ENCODE assay signal across 23 mouse cellular contexts in the genomic region with DNA sequence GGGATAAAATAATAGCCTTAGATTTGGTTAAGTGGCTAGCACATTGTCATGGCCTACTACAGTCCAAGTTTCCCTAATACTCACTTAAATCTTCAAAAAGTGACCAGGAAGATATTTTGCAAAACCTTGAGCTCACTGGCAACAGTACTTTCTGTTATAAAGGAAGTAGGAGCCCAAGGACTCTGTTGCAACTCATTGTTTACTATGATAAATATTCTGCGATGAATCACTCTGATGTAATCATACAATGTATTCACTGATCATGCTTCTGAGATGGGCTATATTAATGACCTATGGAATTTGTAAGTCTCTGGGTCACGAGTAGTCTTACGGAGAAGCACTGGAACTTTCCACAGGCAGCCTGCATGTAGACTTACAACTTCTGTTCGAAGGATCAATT.
DNase-seq lines count a peak whose midpoint lies in the region; ATAC-seq and TF ChIP-seq lines count a peak whose summit lies in the region.
"Had no signal": no experiment of that assay in that cellular context is flagged by ENCODE, and none has a peak within 500 bp of the region (broad histone marks: within the 10 kb centered on the region; RNA-seq: fewer than 3 reads in every experiment).

No protein-coding gene starts in this region.

- no peak overlapping the region for H3K4me3 ChIP-seq in layer of hippocampus, adult 2 months
- H3K4me3 ChIP-seq: embryonic facial prominence, embryonic 12.5 days; embryonic facial prominence, embryonic 15.5 days; gastrocnemius, adult 2 months; hindbrain, embryonic 12.5 days; hindbrain, embryonic 15.5 days had no signal

- no peak overlapping the region for H3K27ac ChIP-seq in layer of hippocampus, adult 2 months
- H3K27ac ChIP-seq: embryonic facial prominence, embryonic 12.5 days; embryonic facial prominence, embryonic 15.5 days; gastrocnemius, adult 2 months; hindbrain, embryonic 12.5 days; hindbrain, embryonic 15.5 days had no signal

- intact Hi-C loops in left cerebral cortex, postnatal 4 days (cut with DNase I), result no loop called here

- ATAC-seq in common myeloid progenitor, adult 5-6 weeks (replicated peaks; ENCODE audit: low read depth, poor library complexity, severe bottlenecking), result peak; percentile 24; the same call in 1 of the 2 replicates
- peak; percentile 49 for ATAC-seq in megakaryocyte, adult 5-6 weeks (ENCODE audit: poor library complexity, severe bottlenecking)
- ATAC-seq: forebrain, embryonic 14.5 days; forebrain, postnatal 0 days; intestine, postnatal 0 days; Patski had no signal

- peak; percentile 48 for DNase-seq in 416B (ENCODE audit: low read depth)
- no peak for DNase-seq in spleen, adult 18-20 months
- no peak for DNase-seq in layer of hippocampus, adult 2 months (ENCODE audit: low spot score in 2 of 2)
- DNase-seq in left cerebral cortex, postnatal 4 days, result no peak
- DNase-seq: adrenal gland, postnatal 10 days; adrenal gland, postnatal 36 days; B cell, adult 2 months; cerebellum, adult 11-12 months; cerebellum, adult 8-10 months; cerebellum, postnatal 10 days; forebrain, postnatal 0 days; gastrocnemius, adult 2 months; gastrocnemius, postnatal 36 days; heart, adult 11 months had no signal

- TF ChIP-seq CTCF in layer of hippocampus, adult 2 months (conservative IDR thresholded peaks at IDR 0.05), result no peak
